Comparison of ENCODE assay signal across 9 mouse cellular contexts in the genomic region with DNA sequence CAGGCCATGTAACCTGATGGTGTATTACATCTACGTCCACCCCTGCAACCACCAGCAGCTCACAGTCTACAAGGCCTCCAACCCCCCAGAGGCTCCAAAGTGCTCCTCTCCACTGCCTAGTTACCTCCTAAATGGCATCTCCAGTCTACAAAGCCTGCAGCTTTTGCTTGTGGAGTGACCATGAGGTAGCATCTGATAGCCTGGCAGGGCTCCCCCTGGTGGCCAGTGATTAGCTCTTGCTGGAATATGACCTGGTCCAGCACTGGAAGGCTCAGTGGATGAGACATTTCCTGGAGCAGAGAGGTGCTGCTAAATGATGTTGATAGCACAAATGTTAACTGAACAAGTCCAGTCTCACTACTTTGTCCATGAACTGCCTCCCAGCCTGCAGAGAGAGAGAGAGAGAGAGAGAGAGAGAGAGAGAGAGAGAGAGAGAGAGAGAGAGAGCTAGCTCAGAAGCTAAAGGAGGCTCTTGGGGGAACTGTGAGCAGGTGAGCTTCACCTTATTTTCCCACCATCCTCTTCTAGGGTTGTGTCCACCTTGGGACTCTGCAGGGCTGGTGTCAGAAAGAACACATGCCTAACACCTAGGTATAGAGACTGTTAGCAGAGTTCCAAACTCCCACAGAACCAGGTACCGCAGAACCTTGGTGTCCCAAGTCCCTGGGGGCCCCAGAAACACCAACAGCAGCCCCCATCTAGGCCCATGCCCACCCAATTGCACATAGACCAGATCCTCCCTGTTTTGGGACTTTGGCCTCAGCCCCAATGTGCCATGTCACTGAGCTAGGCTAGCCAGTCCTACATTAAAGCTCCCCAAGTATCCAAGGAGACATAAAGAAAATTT. TPM values are rescaled to one million over a fixed set of nuclear protein-coding genes. Genes with fewer than 3 reads are reported as not detected.
DNase-seq lines count a peak whose midpoint lies in the region; ATAC-seq and TF ChIP-seq lines count a peak whose summit lies in the region.
"Had no signal": no experiment of that assay in that cellular context is flagged by ENCODE, and none has a peak within 500 bp of the region (broad histone marks: within the 10 kb centered on the region; RNA-seq: fewer than 3 reads in every experiment).

No protein-coding gene starts in this region.

- 90% methylated on average over 2 of the region's 2 CpGs for WGBS in intestine, embryonic 16.5 days
- WGBS in midbrain, embryonic 14.5 days: 66% methylated on average over 2 of the region's 2 CpGs

- TF ChIP-seq POLR2A in cortical plate, adult 2 months (IDR thresholded peaks at IDR 0.05; ENCODE audit: extremely low read depth, insufficient read depth, low read length): no peak

- intact Hi-C loops in left cerebral cortex, postnatal 10 days (cut with DNase I): no loop called here

- no peak overlapping the region for H3K9ac ChIP-seq in intestine, embryonic 16.5 days (ENCODE audit: low read depth, low read length)
- H3K9ac ChIP-seq in midbrain, embryonic 14.5 days (replicated peaks; ENCODE audit: low read length): no peak overlapping the region

- no peaks in the 10 kb centered on the region for H3K36me3 ChIP-seq in intestine, embryonic 16.5 days (ENCODE audit: control insufficient read depth, insufficient read depth, low read length)
- no peaks in the 10 kb centered on the region for H3K36me3 ChIP-seq in midbrain, embryonic 14.5 days (ENCODE audit: control insufficient read depth, insufficient read depth, low read length)

- peak; percentile 48 for DNase-seq in CD4-positive, CD25-positive, alpha-beta regulatory T cell, adult 2 months (ENCODE audit: low read depth, low spot score)
- peak; percentile 88 for DNase-seq in gastrocnemius, postnatal 10 days
- DNase-seq in left cerebral cortex, postnatal 10 days (ENCODE audit: extremely low spot score in 1 of 2, low spot score in 2 of 2): peak; percentile 44 to 83
- DNase-seq in midbrain, embryonic 14.5 days: peak; percentile 88
- DNase-seq in spleen, postnatal 4 days (ENCODE audit: low spot score in 2 of 2): peak; percentile 54 to 85

- TF ChIP-seq CTCF in cortical plate, adult 2 months (IDR thresholded peaks at IDR 0.05; ENCODE audit: extremely low read depth, insufficient read depth, low read length): peak; percentile 76

- H3K4me2 ChIP-seq in intestine, embryonic 16.5 days (ENCODE audit: low read depth, low read length): no peak overlapping the region
- no peak overlapping the region for H3K4me2 ChIP-seq in midbrain, embryonic 14.5 days (ENCODE audit: low read length)

- no peak overlapping the region for H3K27ac ChIP-seq in cortical plate, adult 2 months (ENCODE audit: insufficient read depth, low read length)
- no peak overlapping the region for H3K27ac ChIP-seq in intestine, embryonic 16.5 days (ENCODE audit: low read length)
- no peak overlapping the region for H3K27ac ChIP-seq in midbrain, embryonic 14.5 days (replicated peaks; ENCODE audit: low read depth, low read length)

- no peaks in the 10 kb centered on the region for H3K27me3 ChIP-seq in intestine, embryonic 16.5 days (replicated peaks; ENCODE audit: control insufficient read depth, insufficient read depth, low read length)
- H3K27me3 ChIP-seq in midbrain, embryonic 14.5 days (ENCODE audit: control insufficient read depth, insufficient read depth, low read length): no peaks in the 10 kb centered on the region
- H3K27me3 ChIP-seq: megakaryocyte, embryonic 14.5 days had no signal

- no peak overlapping the region for H3K4me3 ChIP-seq in cortical plate, adult 2 months (ENCODE audit: insufficient read depth, low read length)
- H3K4me3 ChIP-seq in intestine, embryonic 16.5 days (ENCODE audit: low read length): no peak overlapping the region
- no peak overlapping the region for H3K4me3 ChIP-seq in midbrain, embryonic 14.5 days (replicated peaks; ENCODE audit: low read depth, low read length)
- H3K4me3 ChIP-seq: megakaryocyte, embryonic 14.5 days had no signal

- no peaks in the 10 kb centered on the region for H3K9me3 ChIP-seq in intestine, embryonic 16.5 days (ENCODE audit: control insufficient read depth, low read length)
- no peaks in the 10 kb centered on the region for H3K9me3 ChIP-seq in midbrain, embryonic 14.5 days (ENCODE audit: control insufficient read depth, low read length)
- H3K9me3 ChIP-seq: megakaryocyte, embryonic 14.5 days had no signal

- H3K4me1 ChIP-seq in cortical plate, adult 2 months (ENCODE audit: control insufficient read depth, insufficient read depth, low read length): no peaks in the 10 kb centered on the region
- H3K4me1 ChIP-seq in intestine, embryonic 16.5 days (ENCODE audit: control insufficient read depth, insufficient read depth, low read length): no peaks in the 10 kb centered on the region; the same call in 1 of the 2 replicates
- H3K4me1 ChIP-seq in midbrain, embryonic 14.5 days (ENCODE audit: control insufficient read depth, insufficient read depth, low read length): 0 out of 2 replicates have a peak, but pooled peaks cover 12% of the 10 kb centered on the region
- H3K4me1 ChIP-seq: megakaryocyte, embryonic 14.5 days had no signal

- no peak for ATAC-seq in CD4-positive, CD25-positive, alpha-beta regulatory T cell, adult 4 months
- ATAC-seq in intestine, embryonic 16.5 days: peak; percentile 56; the same call in 1 of the 2 replicates
- ATAC-seq in midbrain, embryonic 14.5 days (ENCODE audit: low FRiP score, low TSS enrichment): peak; percentile 51

RNA-seq across cellular contexts. Expression of gene Lmo1, which starts 43.3 kb away (rescaled TPM):
- polyA plus RNA-seq in CD4-positive, CD25-positive, alpha-beta regulatory T cell, adult 4 months (2017; shearing (Covaris generic)): not detected
- 24.0 and 30.5 TPM in 2 replicates for polyA plus RNA-seq in cortical plate, adult 2 months (2012; rRNA removed)
- total RNA-seq in gastrocnemius, postnatal 10 days (2021): 1 to 10 TPM; 4.5 to 4.7 TPM
- 1.7 and 2.6 TPM in 2 replicates for polyA plus RNA-seq in intestine, embryonic 16.5 days (2015; fragmentation: Nextera tagmentation; extraction: Ambion mirVana)
- 10 to 100 TPM; 25.2 to 26.8 TPM for total RNA-seq in left cerebral cortex, postnatal 10 days (2021)
- 170 and 189 TPM in 2 replicates for polyA plus RNA-seq in midbrain, embryonic 14.5 days (2014; fragmentation: Nextera tagmentation; extraction: Ambion mirVana)
